Mouse (Mus musculus): Measurements from ENCODE around the gene Plxna2. TPM values are rescaled to one million over a fixed set of nuclear protein-coding genes. Genes with fewer than 3 reads are reported as not detected.

Gene Plxna2
- polyA plus RNA-seq, 1 experiment = 1.6 TPM

GRCm38 (mm10) chr1:194761432-194762212, 143.6 kb downstream of the Plxna2 start:
- Histone ChIP-seq H3K4me1 (ENCODE audit: control insufficient read depth, insufficient read depth, low read length) (no peaks in the 10 kb centered on the region), H3K4me3 (ENCODE audit: low read depth, low read length) (no peak overlapping the region), H3K9ac (ENCODE audit: low read depth, poor library complexity, severe bottlenecking) (no peak overlapping the region), H3K27me3 (ENCODE audit: control insufficient read depth, insufficient read depth, low read length, poor library complexity, severe bottlenecking) (no peaks in the 10 kb centered on the region), H3K27ac (ENCODE audit: insufficient read depth, low read length) (no peak overlapping the region), H3K36me3 (ENCODE audit: control insufficient read depth, insufficient read depth, low read length, poor library complexity, severe bottlenecking) (no peaks in the 10 kb centered on the region), H3K9me3 (replicated peaks; ENCODE audit: control insufficient read depth, insufficient read depth, low read length, poor library complexity, severe bottlenecking) (no peaks in the 10 kb centered on the region)
- TF ChIP-seq EP300 (IDR thresholded peaks at IDR 0.05; ENCODE audit: insufficient read depth, low read depth, low read length) (no peak), POLR2A (IDR thresholded peaks at IDR 0.05; ENCODE audit: insufficient read depth, low read length) (no peak), CTCF (IDR thresholded peaks at IDR 0.05; ENCODE audit: low read depth, low read length) (peak; percentile 41)

DNA sequence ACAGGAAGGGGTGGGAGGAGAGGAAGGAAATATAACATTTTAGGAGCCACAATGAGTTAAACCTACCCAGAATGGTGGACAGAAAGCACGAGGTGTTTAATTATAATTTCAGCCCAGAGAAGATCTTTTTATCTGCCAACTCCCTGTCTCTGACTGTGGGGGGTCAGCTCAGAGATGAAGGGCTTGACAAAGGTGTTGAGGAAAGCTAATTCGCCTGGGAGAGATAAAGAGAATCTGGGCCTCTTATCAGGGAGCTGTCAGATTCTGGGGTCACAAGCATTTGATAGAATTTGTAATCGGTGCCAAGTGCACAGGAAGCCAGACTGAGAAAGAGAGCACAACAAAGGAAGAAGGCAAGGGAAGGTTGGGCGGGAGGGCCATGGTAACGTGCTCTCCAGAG, 144.9 kb downstream of the Plxna2 start:
- Histone ChIP-seq H3K9ac (ENCODE audit: low read depth, poor library complexity, severe bottlenecking) (no peak overlapping the region), H3K4me1 (ENCODE audit: control insufficient read depth, insufficient read depth, low read length) (no peaks in the 10 kb centered on the region), H3K27me3 (ENCODE audit: control insufficient read depth, insufficient read depth, low read length, poor library complexity, severe bottlenecking) (no peaks in the 10 kb centered on the region), H3K27ac (ENCODE audit: insufficient read depth, low read length) (no peak overlapping the region), H3K36me3 (ENCODE audit: control insufficient read depth, insufficient read depth, low read length, poor library complexity, severe bottlenecking) (no peaks in the 10 kb centered on the region), H3K4me3 (ENCODE audit: low read depth, low read length) (no peak overlapping the region), H3K9me3 (replicated peaks; ENCODE audit: control insufficient read depth, insufficient read depth, low read length, poor library complexity, severe bottlenecking) (no peaks in the 10 kb centered on the region)
- TF ChIP-seq EP300 (IDR thresholded peaks at IDR 0.05; ENCODE audit: insufficient read depth, low read depth, low read length) (no peak), CTCF (IDR thresholded peaks at IDR 0.05; ENCODE audit: low read depth, low read length) (no peak), POLR2A (IDR thresholded peaks at IDR 0.05; ENCODE audit: insufficient read depth, low read length) (no peak)

DNA sequence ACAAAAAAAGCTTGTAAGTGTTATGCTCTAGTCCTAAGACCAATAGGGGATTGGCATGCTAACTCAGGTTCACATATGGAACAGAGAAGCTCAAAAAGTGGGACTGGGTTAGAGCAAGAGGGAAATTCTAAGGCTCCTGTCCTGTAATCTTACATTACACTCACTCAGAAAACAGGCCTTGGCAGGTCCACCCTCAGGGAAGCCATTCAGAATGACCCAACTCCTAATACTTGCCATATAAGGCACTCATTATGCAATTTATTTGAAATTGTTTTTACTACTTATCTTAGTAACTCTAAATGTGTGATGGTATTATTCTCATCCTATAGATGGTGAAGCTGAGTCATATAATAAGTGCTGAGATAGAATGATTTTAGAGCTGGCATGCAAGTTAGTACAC, 146.9 kb downstream of the Plxna2 start:
- TF ChIP-seq POLR2A (IDR thresholded peaks at IDR 0.05; ENCODE audit: insufficient read depth, low read length) = no peak
- TF ChIP-seq CTCF (IDR thresholded peaks at IDR 0.05; ENCODE audit: low read depth, low read length) = no peak
- TF ChIP-seq EP300 (IDR thresholded peaks at IDR 0.05; ENCODE audit: insufficient read depth, low read depth, low read length) = no peak
- H3K4me1 ChIP-seq (ENCODE audit: control insufficient read depth, insufficient read depth, low read length) = no peaks in the 10 kb centered on the region
- no peak overlapping the region for H3K4me3 ChIP-seq (ENCODE audit: low read depth, low read length)
- no peaks in the 10 kb centered on the region for H3K9me3 ChIP-seq (replicated peaks; ENCODE audit: control insufficient read depth, insufficient read depth, low read length, poor library complexity, severe bottlenecking)
- H3K9ac ChIP-seq (ENCODE audit: low read depth, poor library complexity, severe bottlenecking) = no peak overlapping the region
- H3K27me3 ChIP-seq (ENCODE audit: control insufficient read depth, insufficient read depth, low read length, poor library complexity, severe bottlenecking) = no peaks in the 10 kb centered on the region
- no peak overlapping the region for H3K27ac ChIP-seq (ENCODE audit: insufficient read depth, low read length)
- H3K36me3 ChIP-seq (ENCODE audit: control insufficient read depth, insufficient read depth, low read length, poor library complexity, severe bottlenecking) = no peaks in the 10 kb centered on the region

GRCm38 (mm10) chr1:194768799-194769198, 150.8 kb downstream of the Plxna2 start:
- Histone ChIP-seq H3K4me3 (ENCODE audit: low read depth, low read length) (no peak overlapping the region), H3K4me1 (ENCODE audit: control insufficient read depth, insufficient read depth, low read length) (no peaks in the 10 kb centered on the region), H3K9ac (ENCODE audit: low read depth, poor library complexity, severe bottlenecking) (no peak overlapping the region), H3K36me3 (ENCODE audit: control insufficient read depth, insufficient read depth, low read length, poor library complexity, severe bottlenecking) (no peaks in the 10 kb centered on the region), H3K27ac (ENCODE audit: insufficient read depth, low read length) (no peak overlapping the region), H3K27me3 (ENCODE audit: control insufficient read depth, insufficient read depth, low read length, poor library complexity, severe bottlenecking) (no peaks in the 10 kb centered on the region), H3K9me3 (replicated peaks; ENCODE audit: control insufficient read depth, insufficient read depth, low read length, poor library complexity, severe bottlenecking) (no peaks in the 10 kb centered on the region)
- TF ChIP-seq CTCF (IDR thresholded peaks at IDR 0.05; ENCODE audit: low read depth, low read length) (no peak), EP300 (IDR thresholded peaks at IDR 0.05; ENCODE audit: insufficient read depth, low read depth, low read length) (no peak), POLR2A (IDR thresholded peaks at IDR 0.05; ENCODE audit: insufficient read depth, low read length) (no peak)

DNA sequence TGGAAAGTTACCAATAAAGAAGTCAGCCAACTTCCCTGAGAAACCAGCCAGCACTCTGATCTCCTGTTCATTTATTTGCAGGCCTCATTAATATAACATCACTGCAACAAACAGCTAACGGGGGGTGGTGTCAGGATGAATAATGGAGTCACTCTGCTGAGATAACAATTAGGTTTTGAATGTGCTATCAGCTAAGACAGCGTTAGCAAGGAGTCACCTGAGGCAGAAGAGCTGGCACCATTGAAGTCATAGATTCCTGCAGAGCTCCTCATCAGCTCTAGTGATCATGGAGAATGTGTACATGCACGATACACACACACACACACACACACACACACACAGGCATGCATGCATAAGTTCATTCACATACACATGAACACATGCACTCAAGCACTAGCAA, 154.0 kb downstream of the Plxna2 start:
- Histone ChIP-seq H3K36me3 (ENCODE audit: control insufficient read depth, insufficient read depth, low read length, poor library complexity, severe bottlenecking) (no peaks in the 10 kb centered on the region), H3K4me3 (ENCODE audit: low read depth, low read length) (no peak overlapping the region), H3K9me3 (replicated peaks; ENCODE audit: control insufficient read depth, insufficient read depth, low read length, poor library complexity, severe bottlenecking) (no peaks in the 10 kb centered on the region), H3K27ac (ENCODE audit: insufficient read depth, low read length) (no peak overlapping the region), H3K4me1 (ENCODE audit: control insufficient read depth, insufficient read depth, low read length) (peaks cover 2% of the 10 kb centered on the region), H3K27me3 (ENCODE audit: control insufficient read depth, insufficient read depth, low read length, poor library complexity, severe bottlenecking) (no peaks in the 10 kb centered on the region), H3K9ac (ENCODE audit: low read depth, poor library complexity, severe bottlenecking) (no peak overlapping the region)
- TF ChIP-seq POLR2A (IDR thresholded peaks at IDR 0.05; ENCODE audit: insufficient read depth, low read length) = no peak

- no peaks in the 10 kb centered on the region for H3K9me3 ChIP-seq (replicated peaks; ENCODE audit: control insufficient read depth, insufficient read depth, low read length, poor library complexity, severe bottlenecking)
- no peaks in the 10 kb centered on the region for H3K27me3 ChIP-seq (ENCODE audit: control insufficient read depth, insufficient read depth, low read length, poor library complexity, severe bottlenecking)
- peaks cover 2% of the 10 kb centered on the region for H3K4me1 ChIP-seq (ENCODE audit: control insufficient read depth, insufficient read depth, low read length)
- TF ChIP-seq CTCF (IDR thresholded peaks at IDR 0.05; ENCODE audit: low read depth, low read length) (no peak), POLR2A (IDR thresholded peaks at IDR 0.05; ENCODE audit: insufficient read depth, low read length) (no peak), EP300 (IDR thresholded peaks at IDR 0.05; ENCODE audit: insufficient read depth, low read depth, low read length) (no peak)
- no peak overlapping the region for H3K9ac ChIP-seq (ENCODE audit: low read depth, poor library complexity, severe bottlenecking)
- H3K4me3 ChIP-seq (ENCODE audit: low read depth, low read length) = no peak overlapping the region
- no peak overlapping the region for H3K27ac ChIP-seq (ENCODE audit: insufficient read depth, low read length)
- H3K36me3 ChIP-seq (ENCODE audit: control insufficient read depth, insufficient read depth, low read length, poor library complexity, severe bottlenecking) = no peaks in the 10 kb centered on the region
Observed at GRCm38 (mm10) chr1:194773899-194774298, 155.9 kb downstream of the Plxna2 start.
